Mouse (Mus musculus) embryonic facial prominence, embryonic 15.5 days (tissue): ENCODE measurements around the gene Utp15. TPM values are rescaled to one million over a fixed set of nuclear protein-coding genes. Genes with fewer than 3 reads are reported as not detected.
A peak's percentile ranks its signal among the peaks of the same experiment; 100 is the strongest.

Source experiments
- ATAC-seq: fragments of 200-750 bp; cut with Nextera tagmentation; 2 replicates; pipeline ENCODE4 v1.8.0; 2017; ENCODE audit warnings: low read depth, moderate TSS enrichment; ENCODE audit not compliant: insufficient number of reproducible peaks, low FRiP score, low TSS enrichment
- H3K27ac ChIP-seq: fragments of 300-500 bp; sonication (generic); replicated peaks from 2 replicates; pipeline ENCODE4 v1.5.1; 2015; ENCODE audit warnings: mild to moderate bottlenecking, inconsistent platforms
- H3K27me3 ChIP-seq: fragments of 300-500 bp; sonication (generic); 2 replicates; pipeline ENCODE4 v1.6.1; 2015; ENCODE audit warnings: inconsistent platforms
- H3K36me3 ChIP-seq: fragments of 300-500 bp; sonication (generic); 2 replicates; pipeline ENCODE4 v1.6.1; 2015; ENCODE audit warnings: mild to moderate bottlenecking, inconsistent platforms
- H3K4me1 ChIP-seq: fragments of 300-500 bp; sonication (generic); 2 replicates; pipeline ENCODE4 v1.6.1; 2015; ENCODE audit warnings: inconsistent platforms
- H3K4me2 ChIP-seq: fragments of 300-500 bp; sonication (generic); replicated peaks from 2 replicates; pipeline ENCODE4 v1.6.1; 2015; ENCODE audit warnings: mild to moderate bottlenecking, inconsistent platforms
- H3K4me3 ChIP-seq: fragments of 300-500 bp; sonication (generic); replicated peaks from 2 replicates; pipeline ENCODE4 v1.5.1; 2015; ENCODE audit warnings: mild to moderate bottlenecking, inconsistent platforms
- H3K9ac ChIP-seq: fragments of 300-500 bp; sonication (generic); 2 replicates; pipeline ENCODE4 v1.6.1; 2015; ENCODE audit warnings: inconsistent platforms
- H3K9me3 ChIP-seq: fragments of 300-500 bp; sonication (generic); replicated peaks from 2 replicates; pipeline ENCODE4 v1.6.1; 2016; ENCODE audit warnings: inconsistent platforms
- WGBS: fragments of 180-500 bp; shearing (Covaris S2); methylation state at CpG from one replicate; pipeline ENCODE4 v1.1.7; 2015; 5-methylcytosine and 5-hydroxymethylcytosine counted together
- polyA plus RNA-seq: library from polyadenylated mRNA; unstranded; fragments of >200 nt; fragmentation: Nextera tagmentation; extraction: Ambion mirVana; gene quantifications from 2 replicates; pipeline ENCODE4 v1.2.1, GENCODE M21; 2015

The Utp15 gene
- polyA plus RNA-seq, 1 experiment from 2014 or later, result 27.0 TPM

DNA sequence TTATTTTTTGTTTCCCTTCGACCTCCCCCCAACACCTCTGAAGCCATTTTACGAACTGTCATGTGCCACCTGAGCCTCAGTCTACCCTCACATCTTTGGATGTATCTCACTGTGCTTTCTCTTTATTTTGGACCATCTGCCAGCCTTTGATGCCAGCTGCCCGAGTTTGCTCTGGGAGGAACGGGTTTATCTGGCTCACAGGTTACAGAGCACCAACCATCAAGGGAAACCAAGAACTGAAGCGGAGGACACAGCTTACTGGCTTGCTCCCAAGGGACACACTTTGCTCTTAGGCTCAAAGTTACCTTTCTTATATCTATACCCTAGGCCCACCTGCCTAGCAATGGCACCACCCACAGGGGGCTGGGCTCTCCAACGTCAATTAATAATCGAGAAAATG lies 17.5 kb downstream of the Utp15 start:
- H3K27ac ChIP-seq, result no peak overlapping the region
- WGBS, result 77% methylated on average over 7 of the region's 7 CpGs
- H3K27me3 ChIP-seq, result no peaks in the 10 kb centered on the region
- H3K4me2 ChIP-seq, result no peak overlapping the region
- peaks cover 34% of the 10 kb centered on the region for H3K36me3 ChIP-seq
- no peak; the same call in 1 of the 2 replicates for ATAC-seq
- H3K4me3 ChIP-seq, result no peak overlapping the region
- H3K9ac ChIP-seq, result no peak overlapping the region
- H3K4me1 ChIP-seq, result no peaks in the 10 kb centered on the region
- H3K9me3 ChIP-seq, result no peaks in the 10 kb centered on the region

DNA sequence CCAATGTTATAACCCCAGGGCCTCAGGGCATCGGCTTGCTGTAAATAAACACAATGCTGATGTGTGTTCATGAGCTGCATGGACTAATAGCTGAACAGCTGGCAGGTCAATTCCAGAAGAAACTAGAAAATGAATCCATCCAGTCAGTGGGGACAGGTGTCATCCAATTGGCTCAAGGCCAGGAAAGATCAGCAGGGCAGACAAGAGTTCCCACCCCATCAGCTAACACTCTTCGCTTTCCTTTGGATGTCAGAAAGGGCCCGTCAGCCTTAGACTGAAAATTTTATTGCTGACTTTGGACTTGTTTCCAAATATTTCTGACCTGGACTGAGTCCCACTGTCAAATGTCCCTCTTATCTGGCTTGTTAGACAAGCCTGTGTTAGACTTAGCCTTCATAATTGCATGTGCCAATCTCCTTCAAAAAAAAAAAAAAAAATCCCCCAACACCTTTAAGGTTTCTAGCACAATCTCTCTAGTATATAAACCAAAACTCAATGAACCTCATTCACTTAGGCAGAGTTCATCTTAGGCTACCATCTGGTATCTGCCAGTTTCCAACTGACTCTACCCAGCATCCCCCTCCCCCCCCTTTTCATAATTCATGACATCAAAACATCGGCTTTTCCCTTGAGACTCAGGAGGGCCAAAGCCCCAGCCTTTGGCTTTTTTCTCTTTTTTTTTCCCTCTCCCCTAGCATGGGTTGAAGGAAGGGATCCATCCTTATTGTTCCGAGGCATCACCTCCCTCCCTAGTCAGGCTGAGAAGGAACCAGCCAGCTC lies 18.1 kb downstream of the Utp15 start:
- Histone ChIP-seq H3K36me3 (peaks cover 28% of the 10 kb centered on the region), H3K9ac (no peak overlapping the region), H3K4me2 (no peak overlapping the region), H3K4me1 (no peaks in the 10 kb centered on the region), H3K4me3 (no peak overlapping the region), H3K9me3 (no peaks in the 10 kb centered on the region), H3K27ac (no peak overlapping the region), H3K27me3 (no peaks in the 10 kb centered on the region)
- WGBS, result 60% methylated on average over 5 of the region's 5 CpGs
- no peak for ATAC-seq

DNA sequence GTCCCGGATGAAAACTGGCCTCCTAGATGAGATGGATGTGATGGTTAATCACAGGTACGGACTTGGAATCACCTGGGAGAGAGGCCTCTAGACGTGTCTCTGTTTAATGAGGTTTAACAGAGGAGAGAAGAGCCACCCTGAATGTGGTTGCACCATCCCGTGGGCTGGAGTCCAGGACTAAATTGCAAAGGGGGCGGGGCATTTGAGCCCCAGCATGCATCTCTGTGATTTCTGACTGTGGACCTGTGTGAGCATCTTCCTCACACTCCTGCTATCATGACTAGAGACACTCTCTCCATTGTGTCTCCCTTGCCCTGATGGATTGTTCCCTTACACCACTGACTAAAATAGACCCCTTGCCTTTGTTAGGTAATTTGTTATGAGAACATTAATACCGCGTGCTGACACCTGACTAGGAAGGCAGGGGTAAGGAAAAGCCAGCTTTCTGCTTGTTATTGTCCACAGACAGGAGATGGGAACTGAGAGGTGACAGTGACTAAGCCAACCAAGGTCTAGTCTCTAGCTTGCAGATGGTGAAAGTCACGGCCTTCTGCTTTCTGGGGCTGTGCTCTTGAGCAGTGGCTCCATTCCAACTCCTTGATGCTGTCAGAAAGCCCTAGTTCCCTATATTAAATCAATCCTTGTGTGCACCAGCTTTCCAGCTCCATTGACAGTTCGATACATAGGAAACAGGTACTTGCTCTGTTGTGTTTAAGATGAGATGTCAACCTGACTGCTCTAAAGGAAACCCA lies 21.1 kb downstream of the Utp15 start:
- WGBS, result 64% methylated on average over 9 of the region's 9 CpGs
- no peak overlapping the region for H3K4me3 ChIP-seq
- peaks cover 2% of the 10 kb centered on the region; the same call in 1 of the 2 replicates for H3K36me3 ChIP-seq
- H3K4me1 ChIP-seq, result no peaks in the 10 kb centered on the region
- no peaks in the 10 kb centered on the region for H3K9me3 ChIP-seq
- H3K27ac ChIP-seq, result no peak overlapping the region
- H3K9ac ChIP-seq, result no peak overlapping the region
- H3K4me2 ChIP-seq, result no peak overlapping the region
- H3K27me3 ChIP-seq, result no peaks in the 10 kb centered on the region
- ATAC-seq, result no peak

DNA sequence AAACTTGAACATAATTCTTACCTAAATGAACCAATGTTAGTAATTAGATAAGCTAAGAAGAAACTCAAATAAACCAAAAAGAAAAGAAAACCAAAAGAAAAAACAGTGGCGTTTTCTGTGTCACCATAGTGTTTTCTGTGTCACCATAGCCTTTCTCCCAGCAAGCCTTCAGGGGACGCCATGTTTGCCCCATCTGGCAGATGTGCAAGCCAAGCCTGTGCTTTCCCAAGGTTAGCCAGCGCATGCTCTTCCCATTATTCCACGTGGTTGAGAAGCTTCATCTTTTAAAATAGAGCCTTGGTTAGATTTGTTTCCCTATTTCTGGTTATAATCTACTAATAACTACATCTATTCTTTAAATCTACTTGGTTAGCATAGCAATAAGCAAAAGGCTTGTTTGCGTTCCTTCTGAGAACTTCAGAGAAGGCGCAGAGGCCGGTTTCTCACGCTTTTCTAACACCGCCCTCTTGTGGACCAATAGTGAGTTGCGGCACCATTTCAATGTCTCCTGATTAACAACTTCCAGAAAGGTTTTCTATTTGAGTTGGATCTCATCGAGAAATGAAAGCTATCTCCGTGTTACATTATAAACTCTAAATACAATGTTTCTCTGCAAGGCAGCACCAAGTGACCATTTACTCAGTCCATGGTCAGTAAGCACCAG lies 22.7 kb downstream of the Utp15 start:
- WGBS, result 14% methylated on average over 12 of the region's 12 CpGs
- ATAC-seq, result no peak
- no peak overlapping the region for H3K4me2 ChIP-seq
- H3K4me1 ChIP-seq, result no peaks in the 10 kb centered on the region
- H3K27ac ChIP-seq, result no peak overlapping the region
- no peak overlapping the region for H3K9ac ChIP-seq
- H3K27me3 ChIP-seq, result no peaks in the 10 kb centered on the region
- H3K9me3 ChIP-seq, result no peaks in the 10 kb centered on the region
- H3K36me3 ChIP-seq, result no peaks in the 10 kb centered on the region
- H3K4me3 ChIP-seq, result no peak overlapping the region

DNA sequence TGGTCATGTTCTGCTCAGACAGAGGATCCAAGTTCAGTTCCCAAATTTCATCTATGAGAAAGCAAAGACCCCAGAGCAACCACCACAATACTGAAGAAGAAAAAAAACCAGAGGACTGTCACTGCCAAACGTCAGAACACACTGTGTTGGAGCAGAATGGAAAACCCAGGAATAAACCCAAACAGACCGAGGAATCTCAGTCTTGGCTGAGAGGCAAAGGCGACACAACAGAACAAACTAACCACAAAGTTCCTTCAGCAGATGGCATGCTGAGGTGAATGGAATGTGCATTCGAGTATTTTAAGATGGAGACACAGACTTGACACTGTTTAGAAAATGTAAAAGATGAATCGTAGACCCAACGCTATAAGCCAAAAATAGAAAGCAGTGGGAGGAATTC lies 27.4 kb downstream of the Utp15 start:
- Histone ChIP-seq H3K36me3 (no peaks in the 10 kb centered on the region), H3K4me1 (no peaks in the 10 kb centered on the region), H3K4me2 (no peak overlapping the region), H3K4me3 (no peak overlapping the region), H3K9me3 (no peaks in the 10 kb centered on the region), H3K9ac (no peak overlapping the region), H3K27ac (no peak overlapping the region), H3K27me3 (no peaks in the 10 kb centered on the region)
- WGBS, result 55% methylated on average over 6 of the region's 6 CpGs
- no peak for ATAC-seq

DNA sequence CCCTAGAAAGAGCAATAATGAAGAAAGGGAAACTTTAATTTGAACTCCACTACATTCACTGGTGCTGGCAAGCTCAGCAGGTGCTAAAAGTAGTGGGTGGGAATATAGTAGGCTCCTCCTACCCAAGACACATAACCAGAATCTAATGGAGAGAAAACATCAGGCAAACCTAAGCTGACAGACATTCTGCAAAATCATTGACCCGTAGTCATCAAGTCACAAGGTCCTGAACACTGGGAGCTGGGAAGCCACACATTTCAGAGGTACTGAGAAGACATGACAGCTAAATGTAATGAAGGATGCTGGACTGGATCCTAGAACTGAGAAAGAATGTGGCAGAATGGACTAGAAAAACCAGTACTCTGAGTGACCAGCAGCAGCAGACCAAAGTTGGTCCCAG lies 32.3 kb downstream of the Utp15 start:
- Histone ChIP-seq H3K4me1 (no peaks in the 10 kb centered on the region), H3K36me3 (no peaks in the 10 kb centered on the region)

DNA sequence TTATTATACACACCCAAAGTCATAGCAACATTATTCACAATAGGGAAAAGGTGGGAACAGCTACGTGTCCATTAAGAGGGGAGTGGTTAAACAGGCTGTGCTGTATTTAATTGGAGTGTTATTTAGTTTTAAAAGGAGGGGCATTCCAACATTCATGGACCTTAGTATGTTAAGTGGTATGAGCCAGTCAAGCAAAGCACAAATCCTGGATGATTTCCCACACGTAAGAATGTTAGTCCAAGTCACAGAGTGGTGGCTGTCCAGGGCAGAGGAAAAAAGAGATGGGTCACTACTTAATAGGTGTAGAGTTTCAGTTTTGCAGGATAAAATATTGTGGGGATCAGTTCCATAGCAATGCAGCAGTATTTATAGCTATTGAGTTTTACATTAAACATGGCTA lies 36.6 kb downstream of the Utp15 start:
- no peak overlapping the region for H3K27ac ChIP-seq
- H3K4me2 ChIP-seq, result no peak overlapping the region
- 63% methylated on average over 2 of the region's 2 CpGs for WGBS
- no peaks in the 10 kb centered on the region for H3K27me3 ChIP-seq
- H3K4me3 ChIP-seq, result no peak overlapping the region
- ATAC-seq, result no peak
- no peaks in the 10 kb centered on the region for H3K36me3 ChIP-seq
- no peaks in the 10 kb centered on the region for H3K9me3 ChIP-seq
- H3K9ac ChIP-seq, result no peak overlapping the region
- 0 out of 2 replicates have a peak, but pooled peaks cover 3% of the 10 kb centered on the region for H3K4me1 ChIP-seq

More for the DNA sequence above, 32.3 kb downstream of the Utp15 start:
- no peaks in the 10 kb centered on the region for H3K9me3 ChIP-seq
- H3K4me3 ChIP-seq, result no peak overlapping the region
- WGBS, result 87% methylated on average over 1 of the region's 1 CpGs
- ATAC-seq, result no peak
- no peak overlapping the region for H3K9ac ChIP-seq
- H3K4me2 ChIP-seq, result no peak overlapping the region
- H3K27ac ChIP-seq, result no peak overlapping the region
- H3K27me3 ChIP-seq, result no peaks in the 10 kb centered on the region

DNA sequence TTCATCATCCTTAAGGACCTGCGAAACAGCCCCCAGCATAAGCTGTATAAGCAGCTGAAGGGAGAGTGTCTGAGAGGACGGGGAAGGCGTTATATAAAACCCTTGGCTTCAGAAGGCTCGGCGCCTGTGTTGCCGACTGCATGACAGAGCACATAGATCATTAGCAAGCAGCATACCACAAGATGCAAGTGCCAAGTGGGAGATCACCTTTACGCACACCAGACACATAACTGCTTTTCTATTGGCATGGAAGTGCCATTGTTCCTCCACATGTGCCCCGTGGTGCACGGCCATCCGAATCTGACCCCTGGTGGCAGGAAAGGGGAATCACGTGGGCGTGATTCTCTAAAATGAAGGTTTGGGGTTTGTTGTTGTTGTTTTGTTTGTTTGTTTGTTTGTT lies 40.0 kb downstream of the Utp15 start:
- no peak for ATAC-seq

DNA sequence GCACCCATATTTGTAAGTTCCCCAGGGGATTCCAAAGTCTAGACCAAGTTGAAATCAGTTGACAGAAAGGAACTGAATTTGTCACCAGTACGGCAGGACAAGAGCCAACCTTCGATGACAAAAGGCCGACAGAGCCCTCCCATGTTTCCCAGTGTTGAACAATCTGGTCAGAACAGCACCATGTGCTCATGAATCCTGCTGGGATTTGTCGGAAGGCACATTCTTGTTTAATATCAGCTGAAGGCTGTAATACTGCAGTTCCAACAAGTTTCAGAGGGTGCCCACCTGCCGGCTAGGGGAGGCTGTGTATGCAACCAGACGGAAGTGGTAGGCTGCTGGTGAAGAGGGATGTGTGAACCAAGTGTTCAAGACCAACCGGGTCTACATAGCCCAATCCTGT lies 52.7 kb downstream of the Utp15 start:
- no peak for ATAC-seq
- no peaks in the 10 kb centered on the region for H3K36me3 ChIP-seq
- H3K27me3 ChIP-seq, result peaks cover 4% of the 10 kb centered on the region; the same call in 1 of the 2 replicates
- H3K4me3 ChIP-seq, result no peak overlapping the region
- no peak overlapping the region for H3K4me2 ChIP-seq
- no peak overlapping the region for H3K27ac ChIP-seq
- no peak overlapping the region for H3K9ac ChIP-seq
- H3K9me3 ChIP-seq, result no peaks in the 10 kb centered on the region
- peaks cover 6% of the 10 kb centered on the region for H3K4me1 ChIP-seq
- WGBS, result 83% methylated on average over 7 of the region's 7 CpGs

More for the DNA sequence above, 40.0 kb downstream of the Utp15 start:
- H3K4me1 ChIP-seq, result 0 out of 2 replicates have a peak, but pooled peaks cover 3% of the 10 kb centered on the region
- H3K27me3 ChIP-seq, result no peaks in the 10 kb centered on the region
- no peak overlapping the region for H3K4me3 ChIP-seq
- H3K9ac ChIP-seq, result no peak overlapping the region
- H3K27ac ChIP-seq, result no peak overlapping the region
- H3K4me2 ChIP-seq, result peak overlapping the region; percentile 28
- H3K36me3 ChIP-seq, result no peaks in the 10 kb centered on the region
- WGBS, result 30% methylated on average over 12 of the region's 12 CpGs
- H3K9me3 ChIP-seq, result no peaks in the 10 kb centered on the region

DNA sequence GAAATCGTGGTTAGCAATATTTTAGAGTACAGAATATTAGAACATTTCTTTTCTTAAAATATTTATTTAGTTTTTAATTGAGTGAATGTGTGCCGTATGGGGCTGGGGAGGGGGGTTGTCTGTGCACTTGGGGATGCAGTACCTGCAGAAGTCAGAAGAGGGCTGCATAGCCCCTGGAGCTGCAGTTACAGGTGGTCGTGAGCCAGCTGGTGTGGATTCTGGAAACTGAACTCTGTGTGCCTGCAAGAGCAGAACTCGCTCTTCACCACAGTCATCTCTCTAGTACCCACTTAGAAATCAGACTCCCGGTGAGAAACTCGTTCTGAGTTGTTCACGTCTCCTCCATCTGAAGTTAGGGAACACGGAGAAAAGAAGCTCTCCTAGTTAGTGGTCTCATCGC lies 54.0 kb downstream of the Utp15 start:
- Histone ChIP-seq H3K4me3 (no peak overlapping the region), H3K36me3 (no peaks in the 10 kb centered on the region), H3K27ac (no peak overlapping the region), H3K9ac (no peak overlapping the region), H3K27me3 (peaks cover 4% of the 10 kb centered on the region; the same call in 1 of the 2 replicates), H3K9me3 (no peaks in the 10 kb centered on the region), H3K4me1 (peaks cover 9% of the 10 kb centered on the region), H3K4me2 (no peak overlapping the region)
- no peak for ATAC-seq
- 31% methylated on average over 9 of the region's 9 CpGs for WGBS

DNA sequence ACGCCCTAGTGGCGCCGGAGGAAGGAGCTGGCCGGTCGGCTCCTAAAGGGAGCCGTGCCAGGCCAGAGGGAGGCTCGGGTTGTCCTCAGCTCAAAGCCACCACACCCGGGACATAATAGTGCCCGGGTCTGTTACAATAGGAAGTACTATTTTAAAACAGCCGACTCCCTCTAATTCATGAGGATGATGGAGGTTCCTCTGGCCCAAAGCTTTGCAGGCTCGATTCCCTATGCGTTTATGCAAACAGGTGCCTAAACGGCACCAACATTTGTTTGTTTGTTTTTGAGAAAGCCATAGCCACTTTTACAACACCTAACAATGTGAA lies 56.3 kb downstream of the Utp15 start:
- no peak for ATAC-seq
- WGBS, result 2% methylated on average over 13 of the region's 13 CpGs
- Histone ChIP-seq H3K4me2 (peak overlapping the region; percentile 96), H3K27me3 (peaks cover 4% of the 10 kb centered on the region; the same call in 1 of the 2 replicates), H3K9me3 (no peaks in the 10 kb centered on the region), H3K36me3 (no peaks in the 10 kb centered on the region), H3K27ac (0 out of 2 replicates have a peak overlapping the region, but pooled peaks have one; percentile 56), H3K4me1 (peaks cover 9% of the 10 kb centered on the region), H3K9ac (peak overlapping the region; percentile 39), H3K4me3 (peak overlapping the region; percentile 61)
